Mouse (Mus musculus): ENCODE results near the gene Hcfc1r1.
A peak's percentile ranks its signal among the peaks of the same experiment; 100 is the strongest.

Hcfc1r1 gene

DNA sequence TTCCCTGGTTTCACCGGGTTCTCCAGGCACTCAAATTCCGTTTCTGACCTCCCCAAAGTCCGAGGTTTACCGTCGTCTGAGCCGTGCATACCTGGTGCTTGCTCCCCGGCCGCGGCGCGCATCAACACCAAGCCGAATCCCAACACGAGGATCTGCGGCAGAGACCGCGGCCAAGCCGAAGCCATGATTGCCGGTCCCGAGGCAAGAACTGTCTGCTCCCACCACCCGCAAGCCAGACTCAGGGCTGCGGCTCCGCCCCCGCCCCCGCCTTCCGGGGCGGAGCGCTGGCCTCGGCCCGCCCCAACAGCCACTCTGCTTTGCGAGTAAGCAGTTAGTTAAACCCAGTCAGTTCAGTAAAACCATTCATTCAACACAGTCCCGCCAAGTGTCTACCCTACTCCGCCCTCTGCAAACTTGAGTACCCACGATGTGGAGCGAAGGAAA lies 3.9 kb downstream of the Hcfc1r1 start, which contains the start of gene Tnfrsf12a:
TSS of gene Tnfrsf12a (minus strand) at position 233 of the 444 bp plus-strand sequence.
- TF ChIP-seq CTCF (conservative IDR thresholded peaks at IDR 0.05; ENCODE audit: low read length), result no peak
- TF ChIP-seq NANOG (IDR thresholded peaks at IDR 0.05; ENCODE audit: borderline replicate concordance, low read length), result no peak
- TF ChIP-seq POU5F1 (IDR thresholded peaks at IDR 0.05; ENCODE audit: borderline replicate concordance, low read length), result no peak
- Histone ChIP-seq H3K4me1 (replicated peaks; ENCODE audit: low read depth, low read length) (peaks cover 89% of the 10 kb centered on the region), H3K27me3 (ENCODE audit: insufficient read depth, low read length) (peaks cover 55% of the 10 kb centered on the region), H3K9me3 (ENCODE audit: low read length) (no peaks in the 10 kb centered on the region), H3K4me3 (replicated peaks; ENCODE audit: low read length) (peak within 1 kb of the TSS; percentile 89), H3K36me3 (ENCODE audit: insufficient read depth, low read length) (peaks cover 26% of the 10 kb centered on the region)

DNA sequence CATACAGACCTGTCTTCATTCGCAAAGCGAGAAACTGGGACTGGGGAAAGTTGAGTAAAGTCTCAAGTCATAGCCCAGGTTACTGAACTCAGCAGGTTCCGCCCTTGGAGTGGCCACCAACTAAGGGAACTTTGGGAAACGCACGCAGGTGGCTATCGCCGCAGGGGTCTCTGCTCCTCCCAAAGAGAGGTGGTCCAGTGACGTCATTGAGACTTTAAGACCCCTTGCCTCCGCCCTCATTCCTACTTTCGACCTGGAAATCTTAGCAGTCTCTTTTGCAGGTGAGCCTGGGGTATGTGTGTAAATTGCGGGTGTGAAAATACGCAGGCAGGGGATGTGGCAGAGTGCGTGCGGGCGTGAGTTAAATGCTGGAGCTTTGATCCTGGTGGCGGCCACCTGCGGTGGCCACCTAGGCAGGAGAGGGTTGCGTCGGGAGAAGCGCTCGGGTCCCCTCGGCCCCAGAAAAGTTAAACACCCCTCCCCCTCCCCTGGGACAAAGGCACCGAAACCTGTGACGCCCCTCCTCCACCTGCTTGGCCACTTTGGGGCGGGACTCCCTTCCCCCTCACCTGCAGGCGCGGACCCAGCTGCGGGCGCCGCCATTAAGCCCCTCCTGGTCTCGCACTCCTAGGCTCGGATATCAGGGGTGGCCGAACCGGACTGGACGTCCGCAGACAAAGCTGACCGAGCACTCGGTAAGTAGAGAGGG lies 5.9 kb downstream of the Hcfc1r1 start, which contains the start of gene Cldn6:
TSS of gene Cldn6 (plus strand) at position 123 of the 709 bp plus-strand sequence.
- H3K27me3 ChIP-seq (ENCODE audit: insufficient read depth, low read length), result peaks cover 70% of the 10 kb centered on the region
- H3K4me1 ChIP-seq (replicated peaks; ENCODE audit: low read depth, low read length), result peaks cover 94% of the 10 kb centered on the region
- H3K9me3 ChIP-seq (ENCODE audit: low read length), result no peaks in the 10 kb centered on the region
- H3K4me3 ChIP-seq (replicated peaks; ENCODE audit: low read length), result peak within 1 kb of the TSS; percentile 76
- TF ChIP-seq POU5F1 (IDR thresholded peaks at IDR 0.05; ENCODE audit: borderline replicate concordance, low read length) (no peak), NANOG (IDR thresholded peaks at IDR 0.05; ENCODE audit: borderline replicate concordance, low read length) (no peak), CTCF (conservative IDR thresholded peaks at IDR 0.05; ENCODE audit: low read length) (no peak)
- H3K36me3 ChIP-seq (ENCODE audit: insufficient read depth, low read length), result peaks cover 24% of the 10 kb centered on the region

DNA sequence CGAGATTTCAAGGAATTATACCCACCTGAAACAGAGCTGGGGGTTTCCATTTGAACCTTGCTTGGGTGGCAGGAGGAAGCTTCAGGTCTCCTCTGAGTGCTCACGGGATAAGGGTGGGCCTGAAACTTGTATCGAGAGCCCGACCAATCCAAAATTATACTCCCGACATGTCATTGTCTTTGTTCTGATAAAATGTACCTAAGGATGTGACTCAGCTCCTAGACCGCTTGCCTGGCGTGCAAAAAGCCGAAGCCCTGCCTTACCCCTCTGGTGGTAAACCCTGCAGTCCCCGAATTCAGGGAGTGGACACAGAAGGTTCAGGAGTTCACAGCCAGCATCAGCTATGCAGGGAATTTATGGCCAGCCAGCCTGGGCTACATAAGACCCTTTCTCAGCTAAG lies 6.9 kb downstream of the Hcfc1r1 start:
- H3K4me1 ChIP-seq (replicated peaks; ENCODE audit: low read depth, low read length), result peaks cover 94% of the 10 kb centered on the region
- peaks cover 17% of the 10 kb centered on the region for H3K36me3 ChIP-seq (ENCODE audit: insufficient read depth, low read length)
- H3K4me3 ChIP-seq (replicated peaks; ENCODE audit: low read length), result peak overlapping the region; percentile 76
- H3K27me3 ChIP-seq (ENCODE audit: insufficient read depth, low read length), result peaks cover 70% of the 10 kb centered on the region
- TF ChIP-seq POU5F1 (IDR thresholded peaks at IDR 0.05; ENCODE audit: borderline replicate concordance, low read length) (no peak), NANOG (IDR thresholded peaks at IDR 0.05; ENCODE audit: borderline replicate concordance, low read length) (no peak), CTCF (conservative IDR thresholded peaks at IDR 0.05; ENCODE audit: low read length) (no peak)
- no peaks in the 10 kb centered on the region for H3K9me3 ChIP-seq (ENCODE audit: low read length)

DNA sequence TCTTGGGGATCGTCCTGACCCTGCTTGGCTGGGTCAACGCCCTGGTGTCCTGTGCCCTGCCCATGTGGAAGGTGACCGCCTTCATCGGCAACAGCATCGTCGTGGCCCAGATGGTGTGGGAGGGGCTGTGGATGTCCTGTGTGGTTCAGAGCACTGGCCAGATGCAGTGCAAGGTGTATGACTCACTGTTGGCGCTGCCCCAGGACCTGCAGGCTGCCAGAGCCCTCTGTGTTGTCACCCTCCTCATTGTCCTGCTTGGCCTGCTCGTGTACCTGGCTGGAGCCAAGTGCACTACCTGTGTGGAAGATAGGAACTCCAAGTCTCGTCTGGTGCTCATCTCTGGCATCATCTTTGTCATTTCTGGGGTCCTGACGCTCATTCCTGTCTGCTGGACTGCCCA lies 7.7 kb downstream of the Hcfc1r1 start:
- Histone ChIP-seq H3K27me3 (ENCODE audit: insufficient read depth, low read length) (peaks cover 70% of the 10 kb centered on the region), H3K36me3 (ENCODE audit: insufficient read depth, low read length) (peaks cover 14% of the 10 kb centered on the region), H3K9me3 (ENCODE audit: low read length) (no peaks in the 10 kb centered on the region), H3K4me3 (replicated peaks; ENCODE audit: low read length) (peak overlapping the region; percentile 5; the same call in 1 of the 2 replicates), H3K4me1 (replicated peaks; ENCODE audit: low read depth, low read length) (peaks cover 91% of the 10 kb centered on the region)
- TF ChIP-seq NANOG (IDR thresholded peaks at IDR 0.05; ENCODE audit: borderline replicate concordance, low read length) (no peak), POU5F1 (IDR thresholded peaks at IDR 0.05; ENCODE audit: borderline replicate concordance, low read length) (no peak), CTCF (conservative IDR thresholded peaks at IDR 0.05; ENCODE audit: low read length) (no peak)

DNA sequence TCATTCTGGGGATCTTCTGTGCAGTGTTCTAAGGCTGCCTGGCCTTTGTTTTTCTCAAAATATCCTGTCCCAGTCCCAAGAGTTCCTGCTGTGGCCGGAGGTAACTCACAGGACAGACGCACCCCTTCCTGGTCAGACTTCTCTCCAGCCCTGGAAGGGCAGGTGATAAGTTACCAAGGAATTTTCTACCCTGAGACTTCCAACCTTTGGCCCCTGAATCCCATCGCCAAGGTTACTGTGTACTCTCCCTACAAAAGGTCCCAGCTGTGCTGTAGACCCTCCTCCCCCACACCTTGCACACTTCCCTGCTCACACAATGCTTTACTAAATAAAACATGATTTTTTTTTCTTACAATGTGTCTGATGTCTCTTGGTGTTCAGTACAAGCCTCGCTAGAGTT lies 8.7 kb downstream of the Hcfc1r1 start:
- Histone ChIP-seq H3K4me3 (replicated peaks; ENCODE audit: low read length) (0 out of 2 replicates have a peak overlapping the region, but pooled peaks have one; percentile 5), H3K9me3 (ENCODE audit: low read length) (no peaks in the 10 kb centered on the region), H3K27me3 (ENCODE audit: insufficient read depth, low read length) (peaks cover 61% of the 10 kb centered on the region), H3K36me3 (ENCODE audit: insufficient read depth, low read length) (peaks cover 14% of the 10 kb centered on the region), H3K4me1 (replicated peaks; ENCODE audit: low read depth, low read length) (peaks cover 82% of the 10 kb centered on the region)
- no peak for TF ChIP-seq POU5F1 (IDR thresholded peaks at IDR 0.05; ENCODE audit: borderline replicate concordance, low read length)
- no peak for TF ChIP-seq NANOG (IDR thresholded peaks at IDR 0.05; ENCODE audit: borderline replicate concordance, low read length)
- TF ChIP-seq CTCF (conservative IDR thresholded peaks at IDR 0.05; ENCODE audit: low read length), result no peak

DNA sequence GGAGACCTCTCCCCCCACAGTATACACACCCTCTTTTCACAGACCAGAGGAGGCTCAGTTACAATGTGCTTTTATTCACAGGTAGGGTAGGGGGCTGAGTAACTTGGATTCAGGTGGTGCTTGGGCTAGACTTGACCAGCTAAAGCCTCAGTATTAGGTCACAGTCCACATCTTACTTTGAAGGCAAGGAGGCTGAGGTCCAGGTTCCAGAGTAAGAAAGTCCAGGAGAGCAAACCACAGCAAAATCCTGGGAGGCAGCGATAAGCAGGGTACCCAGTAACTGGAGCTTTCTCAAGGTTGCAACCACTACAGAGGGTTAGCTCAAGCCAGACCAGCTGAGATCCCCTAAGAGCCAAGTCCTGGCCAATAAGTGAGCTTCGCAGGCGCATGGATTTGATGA lies 9.1 kb downstream of the Hcfc1r1 start:
- TF ChIP-seq POU5F1 (IDR thresholded peaks at IDR 0.05; ENCODE audit: borderline replicate concordance, low read length) (no peak), NANOG (IDR thresholded peaks at IDR 0.05; ENCODE audit: borderline replicate concordance, low read length) (no peak), CTCF (conservative IDR thresholded peaks at IDR 0.05; ENCODE audit: low read length) (no peak)
- H3K27me3 ChIP-seq (ENCODE audit: insufficient read depth, low read length), result peaks cover 61% of the 10 kb centered on the region
- peaks cover 14% of the 10 kb centered on the region for H3K36me3 ChIP-seq (ENCODE audit: insufficient read depth, low read length)
- no peaks in the 10 kb centered on the region for H3K9me3 ChIP-seq (ENCODE audit: low read length)
- H3K4me1 ChIP-seq (replicated peaks; ENCODE audit: low read depth, low read length), result peaks cover 80% of the 10 kb centered on the region
- peak overlapping the region; percentile 73 for H3K4me3 ChIP-seq (replicated peaks; ENCODE audit: low read length)

DNA sequence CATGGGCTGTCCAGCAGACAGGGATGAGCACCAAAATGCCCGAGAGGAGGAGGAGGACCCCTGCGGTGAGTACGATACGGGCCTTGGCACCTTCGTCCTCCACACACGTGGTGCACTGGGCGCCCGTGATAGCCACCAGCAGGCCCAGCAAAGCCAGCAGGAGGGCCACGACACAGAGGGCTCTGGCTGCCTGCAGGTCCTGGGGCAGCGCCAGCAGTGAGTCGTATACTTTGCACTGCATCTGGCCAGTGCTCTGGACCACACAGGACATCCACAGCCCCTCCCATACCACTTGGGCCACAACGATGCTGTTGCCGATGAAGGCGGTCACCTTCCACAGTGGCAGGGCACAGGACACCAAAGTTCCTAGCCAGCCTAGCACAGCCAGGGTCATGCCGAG lies 9.8 kb downstream of the Hcfc1r1 start:
- H3K36me3 ChIP-seq (ENCODE audit: insufficient read depth, low read length), result peaks cover 14% of the 10 kb centered on the region
- H3K27me3 ChIP-seq (ENCODE audit: insufficient read depth, low read length), result peaks cover 54% of the 10 kb centered on the region
- TF ChIP-seq NANOG (IDR thresholded peaks at IDR 0.05; ENCODE audit: borderline replicate concordance, low read length), result no peak
- TF ChIP-seq CTCF (conservative IDR thresholded peaks at IDR 0.05; ENCODE audit: low read length), result no peak
- TF ChIP-seq POU5F1 (IDR thresholded peaks at IDR 0.05; ENCODE audit: borderline replicate concordance, low read length), result no peak
- H3K4me3 ChIP-seq (replicated peaks; ENCODE audit: low read length), result peak overlapping the region; percentile 73
- H3K9me3 ChIP-seq (ENCODE audit: low read length), result no peaks in the 10 kb centered on the region
- H3K4me1 ChIP-seq (replicated peaks; ENCODE audit: low read depth, low read length), result peaks cover 74% of the 10 kb centered on the region

DNA sequence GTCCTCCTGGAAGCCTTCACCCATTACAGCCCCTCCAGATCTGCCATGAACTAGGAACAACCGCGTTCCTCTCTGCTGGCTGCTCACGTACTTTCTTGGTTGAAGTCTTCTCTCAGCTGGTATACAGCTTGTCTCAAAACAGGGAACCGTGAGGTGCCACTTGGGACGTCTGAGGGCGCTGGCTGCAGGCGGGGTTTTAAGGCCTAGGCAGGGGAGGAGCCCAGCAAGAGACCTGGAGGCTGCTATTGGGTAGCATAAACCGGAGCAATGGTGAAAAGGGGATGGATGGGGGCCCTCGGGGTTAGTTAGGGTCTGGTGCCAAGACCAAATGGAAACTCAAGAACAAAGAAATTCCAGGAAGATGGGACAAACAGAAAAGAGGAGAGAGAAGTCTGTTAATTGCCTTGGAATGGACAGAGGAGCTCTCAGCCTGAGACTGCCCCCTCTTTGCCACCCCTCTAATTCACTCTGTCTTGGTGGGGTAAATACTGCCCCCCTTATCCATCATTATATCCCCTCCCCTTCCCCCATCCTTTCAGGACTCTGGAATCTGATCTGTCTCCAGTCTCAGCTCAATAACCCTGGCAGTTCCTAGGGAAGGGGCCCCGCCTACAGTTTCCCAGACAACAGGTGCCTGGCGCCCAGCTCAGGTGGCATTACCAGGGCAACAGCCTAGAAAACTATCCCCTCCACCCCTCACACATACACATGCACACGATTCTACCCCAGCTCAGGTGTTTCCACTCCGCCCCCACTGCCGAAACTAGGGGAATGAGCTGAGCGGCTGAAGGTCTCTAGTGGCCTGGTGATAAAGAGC lies 10.7 kb downstream of the Hcfc1r1 start, which contains the start of gene Cldn9:
TSS of gene Cldn9 (minus strand) at position 171 of the 817 bp plus-strand sequence.
- H3K4me3 ChIP-seq (replicated peaks; ENCODE audit: low read length), result peak within 1 kb of the TSS; percentile 73
- H3K27me3 ChIP-seq (ENCODE audit: insufficient read depth, low read length), result peaks cover 46% of the 10 kb centered on the region
- H3K9me3 ChIP-seq (ENCODE audit: low read length), result no peaks in the 10 kb centered on the region
- TF ChIP-seq CTCF (conservative IDR thresholded peaks at IDR 0.05; ENCODE audit: low read length) (no peak), POU5F1 (IDR thresholded peaks at IDR 0.05; ENCODE audit: borderline replicate concordance, low read length) (no peak), NANOG (IDR thresholded peaks at IDR 0.05; ENCODE audit: borderline replicate concordance, low read length) (no peak)
- H3K4me1 ChIP-seq (replicated peaks; ENCODE audit: low read depth, low read length), result peaks cover 67% of the 10 kb centered on the region
- H3K36me3 ChIP-seq (ENCODE audit: insufficient read depth, low read length), result peaks cover 14% of the 10 kb centered on the region

Measured in E14TG2a.4 (cell line).